Comparison of ENCODE assay signal across 28 mouse cellular contexts in genomic region chr11:43062286-43062685, GRCm38 (mm10). TPM values are rescaled to one million over a fixed set of nuclear protein-coding genes. Genes with fewer than 3 reads are reported as not detected.
DNase-seq lines count a peak whose midpoint lies in the region; ATAC-seq and TF ChIP-seq lines count a peak whose summit lies in the region.
"Had no signal": no experiment of that assay in that cellular context is flagged by ENCODE, and none has a peak within 500 bp of the region (broad histone marks: within the 10 kb centered on the region; RNA-seq: fewer than 3 reads in every experiment).

No protein-coding gene starts in this region.

- no peaks in the 10 kb centered on the region for H3K79me2 ChIP-seq in liver, adult 2 months (ENCODE audit: control insufficient read depth, insufficient read depth, low read length)

- 25% methylated on average over 3 of the region's 3 CpGs for WGBS in forebrain, embryonic 16.5 days
- WGBS in forebrain, embryonic 11.5 days, result 86% methylated on average over 3 of the region's 3 CpGs
- WGBS in liver, adult 2 months, result 40% methylated on average over 3 of the region's 3 CpGs
- whole genome bisulfite sequencing in liver, postnatal 0 days (ENCODE audit: insufficient replicate concordance), result 51% methylated on average over 3 of the region's 3 CpGs

- TF ChIP-seq EP300 in liver, postnatal 0 days (IDR thresholded peaks at IDR 0.05; ENCODE audit: low read depth), result no peak

- no peak overlapping the region for H3K9ac ChIP-seq in forebrain, embryonic 16.5 days (replicated peaks; ENCODE audit: low read depth, low read length)
- H3K9ac ChIP-seq in forebrain, embryonic 11.5 days (ENCODE audit: low read length), result no peak overlapping the region
- no peak overlapping the region for H3K9ac ChIP-seq in liver, adult 2 months (ENCODE audit: low read depth, low read length)
- H3K9ac ChIP-seq in liver, postnatal 0 days (replicated peaks), result no peak overlapping the region
- H3K9ac ChIP-seq: hindbrain, embryonic 15.5 days had no signal

- H3K36me3 ChIP-seq in forebrain, embryonic 16.5 days (ENCODE audit: control insufficient read depth, insufficient read depth), result no peaks in the 10 kb centered on the region
- no peaks in the 10 kb centered on the region for H3K36me3 ChIP-seq in forebrain, embryonic 11.5 days (ENCODE audit: control insufficient read depth, insufficient read depth, low read length)
- H3K36me3 ChIP-seq in liver, adult 2 months (ENCODE audit: control insufficient read depth, insufficient read depth, low read length), result no peaks in the 10 kb centered on the region
- no peaks in the 10 kb centered on the region for H3K36me3 ChIP-seq in liver, postnatal 0 days (replicated peaks; ENCODE audit: insufficient read depth, low read length)
- H3K36me3 ChIP-seq: G1E; hindbrain, embryonic 15.5 days; limb, embryonic 10.5 days had no signal

- ATAC-seq in forebrain, embryonic 16.5 days, result peak; percentile 36; the same call in 1 of the 2 replicates
- ATAC-seq in forebrain, embryonic 11.5 days (replicated peaks; ENCODE audit: low FRiP score), result no peak
- no peak for ATAC-seq in liver, postnatal 0 days
- ATAC-seq in megakaryocyte progenitor cell, adult 5-6 weeks (replicated peaks; ENCODE audit: poor library complexity), result no peak

- DNase-seq in forebrain, embryonic 11.5 days (ENCODE audit: low spot score), result no peak
- peak; percentile 27 for DNase-seq in liver, adult 2 months (ENCODE audit: extremely low read depth, low read depth, low spot score)
- DNase-seq in liver, postnatal 0 days, result no peak
- peak; percentile 8 for DNase-seq in Muller cell, postnatal 12 days (ENCODE audit: inconsistent ontology term)
- peak; percentile 17 to 28 for DNase-seq in layer of hippocampus, adult 8-10 months (ENCODE audit: low spot score in 2 of 2)
- no peak for DNase-seq in ovary, postnatal 14 days (ENCODE audit: low spot score)
- DNase-seq: adrenal gland, postnatal 25 days; cerebellum, adult 8-10 months; heart, postnatal 4 days; kidney, adult 18-20 months; lung, adult 2 months; retina, postnatal 1 day; thymus, postnatal 14 days had no signal

- TF ChIP-seq POLR2A in liver, adult 2 months (IDR thresholded peaks at IDR 0.05; ENCODE audit: extremely low read depth, insufficient read depth, low read length), result no peak

- H3K27me3 ChIP-seq in forebrain, embryonic 16.5 days (replicated peaks; ENCODE audit: control insufficient read depth, insufficient read depth, low read length), result no peaks in the 10 kb centered on the region
- H3K27me3 ChIP-seq in forebrain, embryonic 11.5 days (ENCODE audit: control insufficient read depth, insufficient read depth, low read length), result no peaks in the 10 kb centered on the region
- H3K27me3 ChIP-seq in liver, adult 2 months (ENCODE audit: control insufficient read depth, insufficient read depth, low read length), result no peaks in the 10 kb centered on the region
- no peaks in the 10 kb centered on the region for H3K27me3 ChIP-seq in liver, postnatal 0 days (ENCODE audit: insufficient read depth, low read length)
- H3K27me3 ChIP-seq: hindbrain, embryonic 15.5 days; megakaryocyte, embryonic 14.5 days had no signal

- peaks cover 13% of the 10 kb centered on the region for H3K4me1 ChIP-seq in forebrain, embryonic 16.5 days (replicated peaks; ENCODE audit: control insufficient read depth, insufficient read depth, low read length)
- no peaks in the 10 kb centered on the region for H3K4me1 ChIP-seq in forebrain, embryonic 11.5 days (replicated peaks; ENCODE audit: control insufficient read depth, insufficient read depth, low read length)
- H3K4me1 ChIP-seq in liver, adult 2 months (ENCODE audit: control insufficient read depth, insufficient read depth, low read length), result no peaks in the 10 kb centered on the region
- no peaks in the 10 kb centered on the region for H3K4me1 ChIP-seq in liver, postnatal 0 days (ENCODE audit: insufficient read depth)
- H3K4me1 ChIP-seq: limb, embryonic 10.5 days; megakaryocyte, embryonic 14.5 days had no signal

- no peak overlapping the region for H3K4me3 ChIP-seq in forebrain, embryonic 16.5 days (replicated peaks; ENCODE audit: low read length)
- no peak overlapping the region for H3K4me3 ChIP-seq in forebrain, embryonic 11.5 days (ENCODE audit: low read depth, low read length)
- no peak overlapping the region for H3K4me3 ChIP-seq in liver, adult 2 months (ENCODE audit: insufficient read depth, low read depth, low read length)
- no peak overlapping the region for H3K4me3 ChIP-seq in liver, postnatal 0 days (ENCODE audit: low read depth, low read length)
- H3K4me3 ChIP-seq: hindbrain, embryonic 15.5 days; layer of hippocampus, adult 2 months; limb, embryonic 10.5 days; megakaryocyte, embryonic 14.5 days had no signal

- TF ChIP-seq CTCF in liver, adult 2 months (IDR thresholded peaks at IDR 0.05; ENCODE audit: low read depth, low read length), result no peak
- no peak for TF ChIP-seq CTCF in liver, postnatal 0 days (IDR thresholded peaks at IDR 0.05; ENCODE audit: low read depth)

- no peak overlapping the region for H3K27ac ChIP-seq in forebrain, embryonic 16.5 days (ENCODE audit: low read length)
- no peak overlapping the region for H3K27ac ChIP-seq in forebrain, embryonic 11.5 days (ENCODE audit: low read depth, low read length)
- H3K27ac ChIP-seq in liver, adult 2 months (replicated peaks; ENCODE audit: insufficient read depth, low read depth, low read length), result no peak overlapping the region
- no peak overlapping the region for H3K27ac ChIP-seq in liver, postnatal 0 days (ENCODE audit: low read depth)
- H3K27ac ChIP-seq: hindbrain, embryonic 15.5 days; kidney, postnatal 0 days; layer of hippocampus, adult 2 months; limb, embryonic 10.5 days; stomach, postnatal 0 days had no signal

- H3K4me2 ChIP-seq in forebrain, embryonic 16.5 days (ENCODE audit: low read length), result no peak overlapping the region
- H3K4me2 ChIP-seq in forebrain, embryonic 11.5 days (ENCODE audit: low read depth, low read length, severe bottlenecking), result no peak overlapping the region
- H3K4me2 ChIP-seq in liver, postnatal 0 days (ENCODE audit: low read depth, low read length), result no peak overlapping the region
- H3K4me2 ChIP-seq: hindbrain, embryonic 15.5 days; liver, embryonic 11.5 days had no signal

- no peaks in the 10 kb centered on the region for H3K9me3 ChIP-seq in forebrain, embryonic 16.5 days (ENCODE audit: control insufficient read depth, low read length)
- no peaks in the 10 kb centered on the region for H3K9me3 ChIP-seq in forebrain, embryonic 11.5 days (ENCODE audit: control insufficient read depth, low read length)
- no peaks in the 10 kb centered on the region for H3K9me3 ChIP-seq in liver, postnatal 0 days (ENCODE audit: low read length)
- H3K9me3 ChIP-seq: G1E; hindbrain, embryonic 15.5 days; limb, embryonic 10.5 days; megakaryocyte, embryonic 14.5 days had no signal

RNA-seq across cellular contexts. Expression of gene Gm9972, which starts 26.7 kb away (rescaled TPM):
- polyA plus RNA-seq in forebrain, embryonic 16.5 days (2015; fragmentation: Nextera tagmentation; extraction: Ambion mirVana), result not detected in 2 replicates
- not detected in 2 replicates for polyA plus RNA-seq in forebrain, embryonic 11.5 days (2014; fragmentation: Nextera tagmentation; extraction: Ambion mirVana)
- not detected in 2 replicates for total RNA-seq in liver, adult 2 months (2014; rRNA removed)
- polyA plus RNA-seq in liver, adult 2 months (2012; rRNA removed), result not detected in 2 replicates
- polyA plus RNA-seq in liver, postnatal 0 days (2015; fragmentation: Nextera tagmentation; extraction: Ambion mirVana), result not detected in 2 replicates
- total RNA-seq in layer of hippocampus, adult 8-10 months (2022), result not detected
- total RNA-seq in megakaryocyte progenitor cell, adult 5-6 weeks (2015), result not detected in 2 replicates
- not detected in 2 replicates for total RNA-seq in megakaryocyte progenitor cell, adult 5-6 weeks (2017)
- total RNA-seq: adrenal gland, postnatal 25 days; gastrocnemius, adult 8-10 months; granulocyte monocyte progenitor cell, adult 5-6 weeks; heart, postnatal 4 days; layer of hippocampus, adult 2 months had no signal
- polyA plus RNA-seq: cortical plate, adult 2 months; embryonic facial prominence, embryonic 11.5 days; G1E; heart, embryonic 14.5 days; hindbrain, embryonic 15.5 days; kidney, postnatal 0 days; limb, embryonic 10.5 days; liver, embryonic 11.5 days; lung, adult 2 months had no signal

Comparison
In these comparisons a context has a peak if more than half of its experiments do, and no peak if none do; other contexts are left out.
1. DNase-seq: peak in liver, adult 2 months (single experiment), Muller cell, postnatal 12 days (single experiment) and layer of hippocampus, adult 8-10 months (2 of 2); none in forebrain, embryonic 11.5 days (single experiment), liver, postnatal 0 days (single experiment) and ovary, postnatal 14 days (single experiment).